Mouse (Mus musculus): ENCODE data around the gene Zdhhc7. TPM values are rescaled to one million over a fixed set of nuclear protein-coding genes. Genes with fewer than 3 reads are reported as not detected.
A peak's percentile ranks its signal among the peaks of the same experiment; 100 is the strongest.

Zdhhc7 gene
- polyA plus RNA-seq, 1 experiment = 39.3 TPM

DNA sequence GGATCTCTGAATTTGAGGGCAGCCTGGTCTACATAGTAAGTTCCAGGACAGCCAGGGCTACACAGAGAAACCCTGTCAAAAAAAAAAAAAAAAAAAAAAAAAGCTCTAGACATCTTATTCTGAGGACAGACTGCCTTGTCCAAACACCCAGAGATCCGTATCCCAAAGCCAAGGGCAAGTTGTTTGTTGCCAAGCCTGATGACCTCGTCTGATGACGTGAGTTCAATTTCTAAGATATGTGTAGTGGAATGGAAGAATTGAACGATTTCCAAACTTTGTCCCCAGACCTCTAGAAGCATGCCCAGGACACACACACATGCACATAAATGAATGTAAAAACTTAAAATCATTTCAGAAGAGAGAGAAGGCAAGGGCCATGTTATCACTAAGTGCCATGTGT, 35.1 kb downstream of the Zdhhc7 start:
- Histone ChIP-seq H3K27ac (ENCODE audit: insufficient read depth, low read length) (no peak overlapping the region), H3K4me1 (ENCODE audit: control insufficient read depth, insufficient read depth, low read length) (peaks cover 21% of the 10 kb centered on the region), H3K27me3 (ENCODE audit: control insufficient read depth, insufficient read depth, low read length) (no peaks in the 10 kb centered on the region), H3K4me3 (replicated peaks; ENCODE audit: insufficient read depth, low read depth, low read length) (no peak overlapping the region)
- DNase-seq = no peak
- 64% methylated on average over 4 of the region's 4 CpGs for WGBS
- TF ChIP-seq POLR2A (IDR thresholded peaks at IDR 0.05; ENCODE audit: borderline replicate concordance, insufficient read depth, low read length) = no peak
- TF ChIP-seq CTCF (IDR thresholded peaks at IDR 0.05; ENCODE audit: borderline replicate concordance, insufficient read depth, low read depth, low read length) = no peak

DNA sequence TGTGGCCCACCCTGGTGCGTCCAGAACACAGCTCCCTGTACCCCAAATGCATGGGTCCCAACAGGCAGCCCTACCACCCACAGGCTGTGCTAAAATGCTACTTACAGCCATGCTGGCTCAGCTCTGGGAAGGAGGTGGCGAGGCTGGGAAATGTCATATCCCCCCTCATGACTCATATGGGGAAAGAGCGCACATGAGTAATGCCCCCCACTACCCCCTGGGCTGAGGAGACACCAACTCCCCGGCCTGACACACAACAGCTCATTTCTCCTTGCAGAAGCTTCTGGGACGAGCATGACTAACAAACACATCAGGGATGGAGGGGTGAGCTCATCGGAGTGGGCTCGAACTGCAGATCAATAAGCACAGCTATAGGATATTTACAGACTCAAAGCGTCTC, 35.7 kb downstream of the Zdhhc7 start:
- no peak for DNase-seq
- H3K27me3 ChIP-seq (ENCODE audit: control insufficient read depth, insufficient read depth, low read length) = no peaks in the 10 kb centered on the region
- H3K4me3 ChIP-seq (replicated peaks; ENCODE audit: insufficient read depth, low read depth, low read length) = no peak overlapping the region
- no peak overlapping the region for H3K27ac ChIP-seq (ENCODE audit: insufficient read depth, low read length)
- TF ChIP-seq CTCF (IDR thresholded peaks at IDR 0.05; ENCODE audit: borderline replicate concordance, insufficient read depth, low read depth, low read length) (no peak), POLR2A (IDR thresholded peaks at IDR 0.05; ENCODE audit: borderline replicate concordance, insufficient read depth, low read length) (no peak)
- peaks cover 21% of the 10 kb centered on the region for H3K4me1 ChIP-seq (ENCODE audit: control insufficient read depth, insufficient read depth, low read length)
- 91% methylated on average over 8 of the region's 8 CpGs for WGBS

DNA sequence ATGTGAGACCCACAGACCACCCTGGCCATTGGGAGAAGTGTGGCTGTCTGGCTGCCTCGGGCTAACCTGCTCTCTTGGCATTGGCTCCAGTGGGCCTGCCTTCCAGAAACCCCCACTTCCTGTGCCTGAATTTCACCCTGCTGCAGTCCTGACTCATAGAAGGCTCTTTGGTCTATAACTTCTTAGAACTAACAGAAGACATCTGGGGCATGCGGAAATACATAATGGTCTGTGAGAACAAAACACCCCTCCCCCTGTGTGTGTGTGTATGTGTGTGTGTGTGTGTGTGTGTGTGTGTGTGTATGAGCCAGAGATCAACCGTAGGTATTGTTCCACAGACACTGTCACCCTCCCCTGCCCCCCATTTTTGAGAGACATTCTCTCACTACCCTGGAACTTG, 38.0 kb downstream of the Zdhhc7 start:
- no peak for DNase-seq
- Histone ChIP-seq H3K27ac (ENCODE audit: insufficient read depth, low read length) (no peak overlapping the region), H3K27me3 (ENCODE audit: control insufficient read depth, insufficient read depth, low read length) (no peaks in the 10 kb centered on the region), H3K4me3 (replicated peaks; ENCODE audit: insufficient read depth, low read depth, low read length) (no peak overlapping the region), H3K4me1 (ENCODE audit: control insufficient read depth, insufficient read depth, low read length) (peaks cover 17% of the 10 kb centered on the region)
- TF ChIP-seq POLR2A (IDR thresholded peaks at IDR 0.05; ENCODE audit: borderline replicate concordance, insufficient read depth, low read length) (no peak), CTCF (IDR thresholded peaks at IDR 0.05; ENCODE audit: borderline replicate concordance, insufficient read depth, low read depth, low read length) (no peak)
- 88% methylated on average over 3 of the region's 3 CpGs for WGBS

DNA sequence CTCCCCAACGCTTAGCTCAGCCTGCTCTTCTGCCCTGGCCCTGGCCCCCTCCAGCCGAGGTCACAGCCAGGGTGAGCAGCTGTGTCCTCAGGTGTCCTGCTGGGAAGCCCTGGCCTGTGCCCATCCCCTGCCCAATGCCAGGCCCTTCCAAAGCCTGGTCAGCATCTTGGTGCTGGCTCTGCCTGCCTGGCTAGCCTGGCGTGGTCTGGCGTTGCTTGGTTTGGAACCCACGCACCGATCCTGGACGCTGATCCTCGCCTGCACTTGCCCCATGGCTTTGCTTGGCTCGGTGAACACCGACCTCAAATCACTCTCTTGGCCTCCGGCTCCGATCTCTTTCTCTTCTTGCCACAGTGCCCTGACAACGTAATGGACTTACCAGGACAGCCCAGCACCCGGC, 38.5 kb downstream of the Zdhhc7 start:
- DNase-seq = peak in 1 of 2 experiments; percentile 36
- Histone ChIP-seq H3K27me3 (ENCODE audit: control insufficient read depth, insufficient read depth, low read length) (no peaks in the 10 kb centered on the region), H3K27ac (ENCODE audit: insufficient read depth, low read length) (no peak overlapping the region), H3K4me3 (replicated peaks; ENCODE audit: insufficient read depth, low read depth, low read length) (no peak overlapping the region), H3K4me1 (ENCODE audit: control insufficient read depth, insufficient read depth, low read length) (peaks cover 11% of the 10 kb centered on the region)
- 30% methylated on average over 14 of the region's 14 CpGs for WGBS
- TF ChIP-seq POLR2A (IDR thresholded peaks at IDR 0.05; ENCODE audit: borderline replicate concordance, insufficient read depth, low read length) = no peak
- TF ChIP-seq CTCF (IDR thresholded peaks at IDR 0.05; ENCODE audit: borderline replicate concordance, insufficient read depth, low read depth, low read length) = no peak

DNA sequence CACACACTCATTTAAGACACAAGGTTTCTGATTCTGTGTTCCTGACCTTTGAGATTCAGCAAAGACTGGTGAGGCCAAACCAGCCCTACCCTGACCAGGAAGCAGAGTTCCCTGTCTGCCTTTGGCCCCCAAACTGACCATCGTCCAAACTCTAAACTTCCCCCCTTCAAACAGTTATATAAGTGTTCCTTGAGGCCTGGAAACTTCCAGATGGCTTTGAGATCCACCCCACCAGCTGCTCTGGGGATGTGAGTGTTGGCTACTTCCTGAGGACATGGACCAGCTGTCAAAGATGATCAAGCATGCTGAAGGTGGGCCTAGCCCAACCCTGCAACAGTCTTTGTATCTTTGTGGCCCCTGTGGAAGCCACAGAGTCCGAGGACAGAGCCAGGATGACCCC, 44.2 kb downstream of the Zdhhc7 start:
- no peak for DNase-seq
- no peaks in the 10 kb centered on the region for H3K27me3 ChIP-seq (ENCODE audit: control insufficient read depth, insufficient read depth, low read length)
- no peak overlapping the region for H3K4me3 ChIP-seq (replicated peaks; ENCODE audit: insufficient read depth, low read depth, low read length)
- H3K4me1 ChIP-seq (ENCODE audit: control insufficient read depth, insufficient read depth, low read length) = no peaks in the 10 kb centered on the region
- WGBS = 62% methylated on average over 2 of the region's 2 CpGs
- TF ChIP-seq CTCF (IDR thresholded peaks at IDR 0.05; ENCODE audit: borderline replicate concordance, insufficient read depth, low read depth, low read length) = no peak
- TF ChIP-seq POLR2A (IDR thresholded peaks at IDR 0.05; ENCODE audit: borderline replicate concordance, insufficient read depth, low read length) = no peak
- H3K27ac ChIP-seq (ENCODE audit: insufficient read depth, low read length) = no peak overlapping the region

DNA sequence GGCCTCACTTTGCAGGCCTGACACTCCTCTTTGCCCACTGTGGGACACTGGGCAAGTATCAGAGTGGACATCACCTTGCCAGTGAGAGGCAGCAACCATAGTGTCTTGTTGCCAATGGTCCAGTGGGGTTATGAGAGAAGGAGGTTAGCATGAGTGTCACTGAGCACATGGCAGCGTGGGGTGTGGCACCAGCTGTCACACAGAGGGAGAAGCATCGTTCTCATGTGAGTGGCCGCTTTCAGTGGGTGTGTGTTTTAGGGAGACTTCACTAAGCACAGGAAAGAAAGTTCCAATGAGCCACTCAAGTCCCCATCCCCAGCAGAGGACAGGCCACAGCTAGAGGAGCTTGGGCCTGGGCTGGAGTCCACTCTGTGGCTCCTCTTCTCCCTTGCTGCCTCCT, 46.4 kb downstream of the Zdhhc7 start:
- H3K4me1 ChIP-seq (ENCODE audit: control insufficient read depth, insufficient read depth, low read length) = peaks cover 13% of the 10 kb centered on the region
- 85% methylated on average over 3 of the region's 3 CpGs for WGBS
- no peak for DNase-seq
- no peak for TF ChIP-seq CTCF (IDR thresholded peaks at IDR 0.05; ENCODE audit: borderline replicate concordance, insufficient read depth, low read depth, low read length)
- no peak for TF ChIP-seq POLR2A (IDR thresholded peaks at IDR 0.05; ENCODE audit: borderline replicate concordance, insufficient read depth, low read length)
- no peak overlapping the region for H3K4me3 ChIP-seq (replicated peaks; ENCODE audit: insufficient read depth, low read depth, low read length)
- no peak overlapping the region for H3K27ac ChIP-seq (ENCODE audit: insufficient read depth, low read length)
- H3K27me3 ChIP-seq (ENCODE audit: control insufficient read depth, insufficient read depth, low read length) = no peaks in the 10 kb centered on the region

DNA sequence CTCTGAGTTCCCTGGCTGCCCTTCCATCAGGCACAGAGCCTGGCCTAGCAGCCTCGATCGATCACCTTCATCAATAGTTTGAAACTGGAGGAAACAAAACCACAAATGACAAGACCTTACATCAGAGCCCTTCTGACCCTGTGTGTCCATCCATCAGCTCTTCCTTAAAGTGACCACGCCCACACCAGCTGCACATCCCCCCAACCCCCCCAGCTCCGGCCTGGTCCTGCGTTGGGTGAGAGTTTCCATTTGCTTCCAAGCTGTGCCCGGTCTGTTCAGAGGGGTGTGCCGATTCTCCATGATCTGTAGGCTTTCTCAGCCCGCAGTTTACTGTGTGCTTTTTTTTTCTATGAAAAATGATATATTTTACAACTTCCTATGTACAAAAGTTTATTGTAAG, 49.0 kb downstream of the Zdhhc7 start:
- Histone ChIP-seq H3K27ac (ENCODE audit: insufficient read depth, low read length) (no peak overlapping the region), H3K4me3 (replicated peaks; ENCODE audit: insufficient read depth, low read depth, low read length) (no peak overlapping the region), H3K4me1 (ENCODE audit: control insufficient read depth, insufficient read depth, low read length) (peaks cover 13% of the 10 kb centered on the region), H3K27me3 (ENCODE audit: control insufficient read depth, insufficient read depth, low read length) (no peaks in the 10 kb centered on the region)
- TF ChIP-seq POLR2A (IDR thresholded peaks at IDR 0.05; ENCODE audit: borderline replicate concordance, insufficient read depth, low read length) (no peak), CTCF (IDR thresholded peaks at IDR 0.05; ENCODE audit: borderline replicate concordance, insufficient read depth, low read depth, low read length) (no peak)
- 83% methylated on average over 8 of the region's 8 CpGs for WGBS
- no peak for DNase-seq

DNA sequence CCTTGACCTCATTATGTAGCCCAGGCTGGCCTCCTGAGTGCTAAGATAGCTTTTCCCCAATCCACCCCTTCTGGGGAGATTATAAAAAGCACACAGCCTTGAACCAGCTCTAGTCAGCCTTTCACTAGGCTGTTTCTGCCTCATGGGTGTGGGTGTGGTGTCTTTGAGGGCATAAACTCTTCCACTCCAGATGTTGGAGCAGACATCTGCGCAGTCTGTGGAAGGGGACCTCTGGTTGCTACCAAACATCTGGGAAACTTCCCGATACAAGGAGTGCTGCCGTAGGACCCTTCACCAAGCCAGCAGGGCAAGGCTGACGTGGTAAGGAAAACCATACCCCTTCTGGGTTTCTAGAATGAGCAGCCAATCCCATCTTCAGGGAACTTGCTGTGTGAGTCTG, 49.4 kb downstream of the Zdhhc7 start:
- 95% methylated on average over 4 of the region's 4 CpGs for WGBS
- Histone ChIP-seq H3K4me3 (replicated peaks; ENCODE audit: insufficient read depth, low read depth, low read length) (no peak overlapping the region), H3K27me3 (ENCODE audit: control insufficient read depth, insufficient read depth, low read length) (no peaks in the 10 kb centered on the region), H3K27ac (ENCODE audit: insufficient read depth, low read length) (no peak overlapping the region), H3K4me1 (ENCODE audit: control insufficient read depth, insufficient read depth, low read length) (peaks cover 13% of the 10 kb centered on the region)
- TF ChIP-seq POLR2A (IDR thresholded peaks at IDR 0.05; ENCODE audit: borderline replicate concordance, insufficient read depth, low read length) = no peak
- no peak for TF ChIP-seq CTCF (IDR thresholded peaks at IDR 0.05; ENCODE audit: borderline replicate concordance, insufficient read depth, low read depth, low read length)
- no peak for DNase-seq
